Mouse (Mus musculus): ENCODE data around the gene Abat. TPM values are rescaled to one million over a fixed set of nuclear protein-coding genes. Genes with fewer than 3 reads are reported as not detected.

The Abat gene
- polyA plus RNA-seq, 1 experiment from 2014 or later = 32.2 TPM

DNA sequence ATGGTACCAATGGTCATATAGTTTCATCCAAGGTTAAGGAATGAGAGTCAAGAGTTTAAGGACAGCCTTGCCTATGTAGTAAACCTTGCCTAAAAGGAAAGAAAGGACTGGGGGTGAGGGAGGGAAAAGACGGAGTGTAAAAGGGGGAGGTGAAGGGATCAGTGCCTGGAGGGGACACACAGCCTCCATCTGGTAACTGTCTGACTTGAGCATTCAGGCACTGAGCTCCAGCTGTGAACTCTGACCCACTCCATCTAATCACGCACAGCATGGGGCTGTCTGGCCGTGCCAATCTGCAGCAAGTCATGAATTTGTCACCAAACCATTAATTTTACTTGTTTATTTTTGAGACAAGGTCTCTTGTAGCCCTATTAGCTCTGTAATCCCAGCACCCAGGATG is 60.5 kb downstream of the Abat start:
- Histone ChIP-seq H3K9me3 (replicated peaks; ENCODE audit: control insufficient read depth, low read length) (no peaks in the 10 kb centered on the region), H3K9ac (ENCODE audit: low read depth, low read length) (no peak overlapping the region), H3K27me3 (ENCODE audit: control insufficient read depth, insufficient read depth, low read length) (no peaks in the 10 kb centered on the region), H3K27ac (ENCODE audit: low read depth, low read length) (no peak overlapping the region), H3K4me2 (no peak overlapping the region), H3K4me1 (ENCODE audit: control insufficient read depth, insufficient read depth, low read length) (peaks cover 11% of the 10 kb centered on the region), H3K36me3 (ENCODE audit: control insufficient read depth, insufficient read depth, low read length) (no peaks in the 10 kb centered on the region; the same call in 1 of the 2 replicates), H3K4me3 (ENCODE audit: low read depth, low read length) (no peak overlapping the region)
- ATAC-seq (replicated peaks; ENCODE audit: insufficient number of reproducible peaks, low FRiP score, low TSS enrichment) = no peak
- WGBS (ENCODE audit: insufficient replicate concordance) = 39% methylated on average over 3 of the region's 3 CpGs

DNA sequence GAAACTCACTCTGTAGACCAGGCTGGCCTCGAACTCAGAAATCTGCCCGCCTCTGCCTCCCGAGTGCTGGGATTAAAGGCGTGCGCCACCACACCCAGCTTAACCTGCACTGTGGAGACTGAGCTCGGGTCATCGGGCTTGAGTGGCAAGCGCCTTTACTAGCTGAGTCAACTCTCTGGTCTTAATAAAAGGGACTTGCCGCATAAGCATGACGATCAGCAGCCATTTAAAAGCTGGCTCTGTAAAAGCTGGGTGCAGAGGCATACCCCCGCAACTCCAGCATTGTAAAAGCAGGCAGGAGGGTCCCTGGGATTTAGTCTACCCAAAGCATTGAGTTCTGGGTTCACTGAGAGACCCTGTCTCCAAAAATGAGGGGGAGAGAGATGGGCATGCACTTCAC is 61.1 kb downstream of the Abat start:
- no peak overlapping the region for H3K27ac ChIP-seq (ENCODE audit: low read depth, low read length)
- no peak for ATAC-seq (replicated peaks; ENCODE audit: insufficient number of reproducible peaks, low FRiP score, low TSS enrichment)
- no peak overlapping the region for H3K9ac ChIP-seq (ENCODE audit: low read depth, low read length)
- no peaks in the 10 kb centered on the region for H3K9me3 ChIP-seq (replicated peaks; ENCODE audit: control insufficient read depth, low read length)
- no peak overlapping the region for H3K4me3 ChIP-seq (ENCODE audit: low read depth, low read length)
- H3K4me2 ChIP-seq = no peak overlapping the region
- no peaks in the 10 kb centered on the region; the same call in 1 of the 2 replicates for H3K36me3 ChIP-seq (ENCODE audit: control insufficient read depth, insufficient read depth, low read length)
- WGBS (ENCODE audit: insufficient replicate concordance) = 85% methylated on average over 11 of the region's 11 CpGs
- H3K27me3 ChIP-seq (ENCODE audit: control insufficient read depth, insufficient read depth, low read length) = no peaks in the 10 kb centered on the region
- peaks cover 11% of the 10 kb centered on the region for H3K4me1 ChIP-seq (ENCODE audit: control insufficient read depth, insufficient read depth, low read length)

DNA sequence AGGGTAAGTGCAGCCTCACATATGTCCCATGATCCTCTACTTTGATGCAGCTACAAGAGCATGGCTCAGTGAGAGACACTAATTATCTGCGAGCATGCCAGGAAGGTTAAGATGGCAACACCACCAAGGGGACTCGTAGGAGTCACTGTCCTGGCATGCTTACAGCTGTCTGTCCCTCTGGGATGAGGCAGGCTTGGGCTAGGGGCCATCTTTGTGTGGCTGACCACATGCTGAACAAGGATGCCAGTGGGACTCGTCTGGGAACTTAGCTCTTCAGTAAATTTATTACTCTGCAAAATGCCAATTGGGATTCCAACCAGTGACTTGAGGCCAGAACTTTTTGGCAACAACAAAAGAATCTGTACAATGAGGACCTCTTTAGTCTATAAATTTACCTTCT is 62.9 kb downstream of the Abat start:
- no peaks in the 10 kb centered on the region for H3K9me3 ChIP-seq (replicated peaks; ENCODE audit: control insufficient read depth, low read length)
- no peak for ATAC-seq (replicated peaks; ENCODE audit: insufficient number of reproducible peaks, low FRiP score, low TSS enrichment)
- H3K36me3 ChIP-seq (ENCODE audit: control insufficient read depth, insufficient read depth, low read length) = no peaks in the 10 kb centered on the region; the same call in 1 of the 2 replicates
- H3K27ac ChIP-seq (ENCODE audit: low read depth, low read length) = no peak overlapping the region
- no peak overlapping the region for H3K4me3 ChIP-seq (ENCODE audit: low read depth, low read length)
- no peak overlapping the region for H3K9ac ChIP-seq (ENCODE audit: low read depth, low read length)
- no peaks in the 10 kb centered on the region for H3K27me3 ChIP-seq (ENCODE audit: control insufficient read depth, insufficient read depth, low read length)
- H3K4me1 ChIP-seq (ENCODE audit: control insufficient read depth, insufficient read depth, low read length) = no peaks in the 10 kb centered on the region; the same call in 1 of the 2 replicates
- no peak overlapping the region for H3K4me2 ChIP-seq
- WGBS (ENCODE audit: insufficient replicate concordance) = 75% methylated on average over 3 of the region's 3 CpGs

DNA sequence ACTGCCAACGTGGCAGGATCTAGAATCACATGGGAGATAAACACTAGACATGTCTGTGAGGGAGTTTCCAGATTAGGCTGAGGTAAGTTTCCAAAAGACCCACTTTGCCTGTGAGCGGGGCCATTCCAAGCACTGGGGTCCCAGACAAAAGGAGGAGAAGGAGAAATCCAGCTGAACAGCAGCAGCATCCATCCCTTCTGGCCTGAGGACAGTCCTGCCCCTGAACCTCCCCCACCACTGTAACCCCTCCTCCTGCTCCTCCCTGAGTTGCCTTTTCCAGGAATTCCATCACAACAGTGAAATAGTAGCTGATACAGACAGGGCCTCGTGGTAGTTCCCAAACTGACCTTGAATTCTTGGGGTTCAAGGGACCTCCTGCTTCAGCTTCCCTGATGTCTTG is 63.7 kb downstream of the Abat start:
- no peak overlapping the region for H3K4me3 ChIP-seq (ENCODE audit: low read depth, low read length)
- ATAC-seq (replicated peaks; ENCODE audit: insufficient number of reproducible peaks, low FRiP score, low TSS enrichment) = no peak
- WGBS (ENCODE audit: insufficient replicate concordance) = 66% methylated on average over 3 of the region's 3 CpGs
- no peaks in the 10 kb centered on the region; the same call in 1 of the 2 replicates for H3K4me1 ChIP-seq (ENCODE audit: control insufficient read depth, insufficient read depth, low read length)
- H3K9ac ChIP-seq (ENCODE audit: low read depth, low read length) = no peak overlapping the region
- H3K36me3 ChIP-seq (ENCODE audit: control insufficient read depth, insufficient read depth, low read length) = peaks cover 2% of the 10 kb centered on the region; the same call in 1 of the 2 replicates
- no peaks in the 10 kb centered on the region for H3K27me3 ChIP-seq (ENCODE audit: control insufficient read depth, insufficient read depth, low read length)
- H3K27ac ChIP-seq (ENCODE audit: low read depth, low read length) = no peak overlapping the region
- H3K4me2 ChIP-seq = no peak overlapping the region
- no peaks in the 10 kb centered on the region for H3K9me3 ChIP-seq (replicated peaks; ENCODE audit: control insufficient read depth, low read length)

DNA sequence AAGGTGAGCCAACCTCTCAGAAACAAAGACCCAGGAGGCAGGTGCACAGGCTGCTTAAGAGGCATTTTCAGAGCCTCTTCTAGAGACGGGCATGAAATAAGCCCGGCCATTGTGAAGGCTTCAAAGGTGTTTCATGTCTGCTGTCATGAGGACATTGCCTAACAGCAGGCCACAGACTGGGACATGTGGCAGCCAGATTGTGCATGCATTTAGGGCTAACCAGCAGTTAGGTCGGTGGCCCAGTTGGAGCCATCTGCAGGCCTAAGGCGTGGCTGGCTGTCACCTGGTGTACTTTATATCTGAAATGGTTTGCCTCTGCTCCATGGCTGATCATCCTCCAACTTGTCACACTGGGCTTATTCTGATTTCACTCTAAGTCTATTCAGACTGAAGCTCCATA is 65.1 kb downstream of the Abat start:
- no peak for ATAC-seq (replicated peaks; ENCODE audit: insufficient number of reproducible peaks, low FRiP score, low TSS enrichment)
- H3K9me3 ChIP-seq (replicated peaks; ENCODE audit: control insufficient read depth, low read length) = no peaks in the 10 kb centered on the region

DNA sequence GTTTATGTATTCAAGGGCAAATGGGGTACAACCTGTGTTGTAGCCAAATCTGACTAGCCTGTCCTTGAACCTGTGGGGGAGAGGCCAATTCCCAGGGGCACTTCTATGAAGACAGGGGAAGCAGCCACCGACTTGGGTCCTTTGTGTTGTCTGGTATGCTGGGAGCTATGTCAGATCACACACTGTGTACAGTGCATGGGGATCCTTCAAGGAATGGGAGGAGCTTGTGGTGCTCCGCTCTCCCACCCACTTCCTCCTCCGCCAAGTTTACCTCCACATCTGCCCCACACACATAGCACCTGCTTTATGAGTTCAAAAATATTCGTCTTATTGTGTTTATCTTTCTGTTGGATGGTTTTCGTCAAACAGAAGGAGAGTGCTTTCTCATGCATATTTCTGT is 66.3 kb downstream of the Abat start:
- Histone ChIP-seq H3K4me1 (ENCODE audit: control insufficient read depth, insufficient read depth, low read length) (no peaks in the 10 kb centered on the region), H3K4me2 (no peak overlapping the region), H3K9me3 (replicated peaks; ENCODE audit: control insufficient read depth, low read length) (no peaks in the 10 kb centered on the region), H3K4me3 (ENCODE audit: low read depth, low read length) (no peak overlapping the region), H3K27me3 (ENCODE audit: control insufficient read depth, insufficient read depth, low read length) (no peaks in the 10 kb centered on the region), H3K36me3 (ENCODE audit: control insufficient read depth, insufficient read depth, low read length) (peaks cover 6% of the 10 kb centered on the region; the same call in 1 of the 2 replicates), H3K27ac (ENCODE audit: low read depth, low read length) (no peak overlapping the region), H3K9ac (ENCODE audit: low read depth, low read length) (no peak overlapping the region)
- 68% methylated on average over 5 of the region's 5 CpGs for WGBS (ENCODE audit: insufficient replicate concordance)
- no peak for ATAC-seq (replicated peaks; ENCODE audit: insufficient number of reproducible peaks, low FRiP score, low TSS enrichment)

More for the DNA sequence above, 65.1 kb downstream of the Abat start:
- peaks cover 6% of the 10 kb centered on the region; the same call in 1 of the 2 replicates for H3K36me3 ChIP-seq (ENCODE audit: control insufficient read depth, insufficient read depth, low read length)
- H3K4me2 ChIP-seq = no peak overlapping the region
- WGBS (ENCODE audit: insufficient replicate concordance) = 64% methylated on average over 4 of the region's 4 CpGs
- H3K4me1 ChIP-seq (ENCODE audit: control insufficient read depth, insufficient read depth, low read length) = no peaks in the 10 kb centered on the region
- H3K27ac ChIP-seq (ENCODE audit: low read depth, low read length) = no peak overlapping the region
- no peak overlapping the region for H3K4me3 ChIP-seq (ENCODE audit: low read depth, low read length)
- H3K27me3 ChIP-seq (ENCODE audit: control insufficient read depth, insufficient read depth, low read length) = no peaks in the 10 kb centered on the region
- H3K9ac ChIP-seq (ENCODE audit: low read depth, low read length) = no peak overlapping the region

DNA sequence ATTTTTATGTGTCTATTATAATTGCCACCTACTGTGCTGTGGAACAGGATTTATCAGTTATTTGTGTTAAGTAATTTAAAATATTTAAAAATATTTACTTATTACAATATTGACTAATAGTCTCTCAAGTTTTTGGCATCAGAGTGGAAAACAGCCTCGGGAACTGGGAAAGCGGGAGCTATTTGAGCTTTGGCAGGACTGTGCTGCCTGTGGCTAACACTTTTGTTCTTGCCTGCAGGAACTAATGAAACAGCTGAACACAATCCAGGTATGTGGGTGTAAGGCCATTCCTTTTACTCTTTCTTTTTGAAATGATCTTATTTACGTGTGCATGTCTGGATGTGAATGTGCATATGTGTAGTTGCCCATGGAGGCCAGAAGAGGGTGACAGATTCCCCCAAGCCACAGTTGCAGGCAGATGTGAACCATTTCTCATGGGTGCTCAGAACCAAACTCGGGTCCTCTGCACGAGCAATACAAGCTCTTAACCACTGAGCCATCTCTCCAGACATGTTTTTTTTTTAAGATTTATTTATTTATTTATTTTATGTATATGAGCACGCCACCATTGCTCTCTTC is 68.5 kb downstream of the Abat start:
- no peak for ATAC-seq (replicated peaks; ENCODE audit: insufficient number of reproducible peaks, low FRiP score, low TSS enrichment)
- WGBS (ENCODE audit: insufficient replicate concordance) = 86% methylated on average over 6 of the region's 6 CpGs
- Histone ChIP-seq H3K4me3 (ENCODE audit: low read depth, low read length) (no peak overlapping the region), H3K4me1 (ENCODE audit: control insufficient read depth, insufficient read depth, low read length) (no peaks in the 10 kb centered on the region), H3K36me3 (ENCODE audit: control insufficient read depth, insufficient read depth, low read length) (peaks cover 13% of the 10 kb centered on the region; the same call in 1 of the 2 replicates), H3K27me3 (ENCODE audit: control insufficient read depth, insufficient read depth, low read length) (no peaks in the 10 kb centered on the region), H3K9ac (ENCODE audit: low read depth, low read length) (no peak overlapping the region), H3K9me3 (replicated peaks; ENCODE audit: control insufficient read depth, low read length) (0 out of 2 replicates have a peak, but pooled peaks cover 2% of the 10 kb centered on the region), H3K27ac (ENCODE audit: low read depth, low read length) (no peak overlapping the region), H3K4me2 (no peak overlapping the region)

DNA sequence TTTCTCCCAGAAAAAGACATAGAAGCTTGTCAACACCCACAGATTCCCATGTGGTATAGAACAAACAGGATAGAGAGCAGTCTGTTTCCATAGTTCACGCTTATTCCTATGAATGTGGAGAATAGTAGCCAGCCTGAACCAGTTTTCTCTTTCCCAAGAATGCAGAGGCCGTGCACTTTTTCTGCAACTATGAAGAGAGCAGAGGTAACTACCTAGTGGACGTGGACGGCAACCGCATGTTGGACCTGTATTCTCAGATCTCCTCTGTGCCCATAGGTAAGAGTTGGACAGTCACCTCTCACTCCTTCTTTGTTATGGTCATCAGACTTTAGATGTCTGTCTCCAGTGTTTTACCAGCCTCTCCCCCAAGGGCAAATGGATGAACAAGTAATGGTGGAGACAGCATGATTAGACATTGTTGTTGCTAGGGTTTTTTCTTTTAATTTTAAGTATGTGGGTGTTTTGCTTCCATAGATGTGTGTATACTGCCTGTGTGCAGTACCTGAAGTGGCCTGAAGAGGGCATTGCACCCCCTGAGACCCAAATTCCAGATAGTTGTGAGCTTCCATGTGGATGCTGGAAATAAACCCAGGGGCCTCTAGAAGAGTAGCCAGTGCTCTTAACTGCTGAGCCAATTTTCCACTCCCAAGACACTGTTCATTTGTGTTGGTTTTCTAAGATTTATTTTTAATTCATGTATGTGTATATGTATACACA is 69.5 kb downstream of the Abat start:
- Histone ChIP-seq H3K36me3 (ENCODE audit: control insufficient read depth, insufficient read depth, low read length) (peaks cover 13% of the 10 kb centered on the region; the same call in 1 of the 2 replicates), H3K4me3 (ENCODE audit: low read depth, low read length) (no peak overlapping the region), H3K4me2 (no peak overlapping the region), H3K27me3 (ENCODE audit: control insufficient read depth, insufficient read depth, low read length) (no peaks in the 10 kb centered on the region), H3K9ac (ENCODE audit: low read depth, low read length) (no peak overlapping the region), H3K4me1 (ENCODE audit: control insufficient read depth, insufficient read depth, low read length) (no peaks in the 10 kb centered on the region), H3K9me3 (replicated peaks; ENCODE audit: control insufficient read depth, low read length) (0 out of 2 replicates have a peak, but pooled peaks cover 2% of the 10 kb centered on the region), H3K27ac (ENCODE audit: low read depth, low read length) (no peak overlapping the region)
- no peak for ATAC-seq (replicated peaks; ENCODE audit: insufficient number of reproducible peaks, low FRiP score, low TSS enrichment)
- WGBS (ENCODE audit: insufficient replicate concordance) = 92% methylated on average over 5 of the region's 5 CpGs
